Mouse (Mus musculus) stomach, embryonic 14.5 days (tissue): ENCODE measurements around the gene Mettl5. TPM values are rescaled to one million over a fixed set of nuclear protein-coding genes. Genes with fewer than 3 reads are reported as not detected.

Source experiments
- ATAC-seq: fragments of 200-750 bp; cut with Nextera tagmentation; 2 replicates; pipeline ENCODE4 v1.8.0; 2017; ENCODE audit warnings: low read depth, moderate TSS enrichment; ENCODE audit not compliant: insufficient number of reproducible peaks, insufficient read depth, low FRiP score
- H3K27ac ChIP-seq: fragments of 300-500 bp; sonication (generic); 2 replicates; pipeline ENCODE4 v1.5.1; 2014; ENCODE audit warnings: mild to moderate bottlenecking, low read length, moderate library complexity, mixed read lengths
- H3K27me3 ChIP-seq: fragments of 300-500 bp; sonication (generic); 2 replicates; pipeline ENCODE4 v1.6.1; 2014; ENCODE audit warnings: low read length, control low read depth, mixed read lengths; ENCODE audit not compliant: control insufficient read depth, insufficient read depth
- H3K36me3 ChIP-seq: fragments of 300-500 bp; sonication (generic); 2 replicates; pipeline ENCODE4 v1.6.1; 2014; ENCODE audit warnings: mild to moderate bottlenecking, control low read depth, low read length, moderate library complexity, mixed read lengths; ENCODE audit not compliant: control insufficient read depth, insufficient read depth
- H3K4me1 ChIP-seq: fragments of 300-500 bp; sonication (generic); 2 replicates; pipeline ENCODE4 v1.6.1; 2014; ENCODE audit warnings: low read length, control low read depth, mixed read lengths; ENCODE audit not compliant: control insufficient read depth, insufficient read depth
- H3K4me2 ChIP-seq: fragments of 300-500 bp; sonication (generic); replicated peaks from 2 replicates; pipeline ENCODE4 v1.6.1; 2014; ENCODE audit warnings: low read depth, low read length, control low read depth
- H3K4me3 ChIP-seq: fragments of 300-500 bp; sonication (generic); 2 replicates; pipeline ENCODE4 v1.5.1; 2014; ENCODE audit warnings: low read depth, low read length, control low read depth
- H3K9ac ChIP-seq: fragments of 300-500 bp; sonication (generic); replicated peaks from 2 replicates; pipeline ENCODE4 v1.6.1; 2014; ENCODE audit warnings: low read depth, mild to moderate bottlenecking, control low read depth, low read length, moderate library complexity, mixed read lengths
- H3K9me3 ChIP-seq: fragments of 300-500 bp; sonication (generic); 2 replicates; pipeline ENCODE4 v1.6.1; 2016; ENCODE audit warnings: low read depth, low read length, control low read depth; ENCODE audit not compliant: control insufficient read depth
- WGBS: fragments of 180-500 bp; shearing (Covaris S2); extraction: QIAGEN DNeasy Blood & Tissue Kit; methylation state at CpG from one replicate; pipeline ENCODE4 v1.1.7; 2014; 5-methylcytosine and 5-hydroxymethylcytosine counted together
- polyA plus RNA-seq: library from polyadenylated mRNA; unstranded; fragments of >200 nt; fragmentation: Nextera tagmentation; extraction: Ambion mirVana; gene quantifications from 2 replicates; pipeline ENCODE4 v1.2.1, GENCODE M21; 2014

Gene Mettl5
- polyA plus RNA-seq, 1 experiment from 2014 or later = 44.0 TPM

GRCm38 (mm10) chr2:69840261-69840660 is 45.2 kb downstream of the Mettl5 start:
- WGBS = 37% methylated on average over 6 of the region's 6 CpGs
- Histone ChIP-seq H3K4me3 (no peak overlapping the region), H3K9ac (no peak overlapping the region), H3K4me1 (no peaks in the 10 kb centered on the region), H3K27me3 (no peaks in the 10 kb centered on the region), H3K9me3 (no peaks in the 10 kb centered on the region), H3K36me3 (peaks cover 9% of the 10 kb centered on the region), H3K27ac (no peak overlapping the region), H3K4me2 (no peak overlapping the region)
- ATAC-seq = no peak

GRCm38 (mm10) chr2:69838707-69839106 is 46.7 kb downstream of the Mettl5 start:
- no peak overlapping the region for H3K27ac ChIP-seq
- ATAC-seq = no peak
- no peak overlapping the region for H3K4me3 ChIP-seq
- H3K4me2 ChIP-seq = no peak overlapping the region
- no peak overlapping the region for H3K9ac ChIP-seq
- peaks cover 17% of the 10 kb centered on the region for H3K36me3 ChIP-seq
- H3K9me3 ChIP-seq = no peaks in the 10 kb centered on the region
- no peaks in the 10 kb centered on the region for H3K27me3 ChIP-seq
- H3K4me1 ChIP-seq = no peaks in the 10 kb centered on the region

- Histone ChIP-seq H3K4me3 (no peak overlapping the region), H3K4me2 (no peak overlapping the region), H3K27ac (no peak overlapping the region), H3K27me3 (no peaks in the 10 kb centered on the region), H3K9ac (no peak overlapping the region), H3K4me1 (no peaks in the 10 kb centered on the region), H3K9me3 (no peaks in the 10 kb centered on the region), H3K36me3 (peaks cover 23% of the 10 kb centered on the region)
- no peak for ATAC-seq
- WGBS = 47% methylated on average over 3 of the region's 3 CpGs
Measured at GRCm38 (mm10) chr2:69837996-69838395, 47.4 kb downstream of the Mettl5 start.

GRCm38 (mm10) chr2:69837244-69837967 is 48.0 kb downstream of the Mettl5 start:
- no peaks in the 10 kb centered on the region for H3K4me1 ChIP-seq
- H3K4me3 ChIP-seq = no peak overlapping the region
- WGBS = 68% methylated on average over 7 of the region's 7 CpGs

GRCm38 (mm10) chr2:69830116-69830515 is 55.3 kb downstream of the Mettl5 start:
- Histone ChIP-seq H3K27me3 (no peaks in the 10 kb centered on the region), H3K4me3 (no peak overlapping the region), H3K36me3 (peaks cover 39% of the 10 kb centered on the region), H3K9me3 (no peaks in the 10 kb centered on the region), H3K27ac (no peak overlapping the region), H3K4me2 (no peak overlapping the region), H3K4me1 (0 out of 2 replicates have a peak, but pooled peaks cover 2% of the 10 kb centered on the region), H3K9ac (no peak overlapping the region)
- 90% methylated on average over 8 of the region's 8 CpGs for WGBS
- ATAC-seq = no peak

More at GRCm38 (mm10) chr2:69837244-69837967, 48.0 kb downstream of the Mettl5 start:
- no peaks in the 10 kb centered on the region for H3K27me3 ChIP-seq
- no peaks in the 10 kb centered on the region for H3K9me3 ChIP-seq
- peaks cover 29% of the 10 kb centered on the region for H3K36me3 ChIP-seq
- no peak for ATAC-seq
- H3K9ac ChIP-seq = no peak overlapping the region
- H3K27ac ChIP-seq = no peak overlapping the region
- no peak overlapping the region for H3K4me2 ChIP-seq

GRCm38 (mm10) chr2:69829680-69830079 is 55.7 kb downstream of the Mettl5 start:
- no peak overlapping the region for H3K4me2 ChIP-seq
- peaks cover 39% of the 10 kb centered on the region for H3K36me3 ChIP-seq
- whole genome bisulfite sequencing = 79% methylated on average over 2 of the region's 2 CpGs
- H3K27me3 ChIP-seq = no peaks in the 10 kb centered on the region
- no peak overlapping the region for H3K4me3 ChIP-seq
- H3K9me3 ChIP-seq = no peaks in the 10 kb centered on the region
- no peak overlapping the region for H3K27ac ChIP-seq
- no peak overlapping the region for H3K9ac ChIP-seq
- no peak for ATAC-seq
- 0 out of 2 replicates have a peak, but pooled peaks cover 4% of the 10 kb centered on the region for H3K4me1 ChIP-seq

- WGBS = 25% methylated on average over 7 of the region's 7 CpGs
- Histone ChIP-seq H3K9me3 (no peaks in the 10 kb centered on the region), H3K4me2 (no peak overlapping the region), H3K27ac (no peak overlapping the region), H3K9ac (no peak overlapping the region), H3K36me3 (peaks cover 35% of the 10 kb centered on the region), H3K4me1 (peaks cover 11% of the 10 kb centered on the region; the same call in 1 of the 2 replicates), H3K27me3 (no peaks in the 10 kb centered on the region), H3K4me3 (no peak overlapping the region)
- ATAC-seq = no peak
Measured at GRCm38 (mm10) chr2:69828031-69828430, 57.4 kb downstream of the Mettl5 start.

- Histone ChIP-seq H3K4me3 (no peak overlapping the region), H3K27me3 (no peaks in the 10 kb centered on the region), H3K4me1 (peaks cover 14% of the 10 kb centered on the region; the same call in 1 of the 2 replicates), H3K9me3 (no peaks in the 10 kb centered on the region), H3K27ac (peak overlapping the region; percentile 44; the same call in 1 of the 2 replicates), H3K36me3 (peaks cover 26% of the 10 kb centered on the region), H3K4me2 (no peak overlapping the region), H3K9ac (no peak overlapping the region)
- ATAC-seq = no peak
- WGBS = 35% methylated on average over 2 of the region's 2 CpGs
Measured at GRCm38 (mm10) chr2:69826380-69826779, 59.0 kb downstream of the Mettl5 start.
